Mouse (Mus musculus) right cerebral cortex, adult 2 months (tissue): Measurements from ENCODE around the gene Rbm17.

Experiments used
- DNase-seq, 2 experiments: peaks; one replicate each; pipeline ENCODE4 v3.0.0; 2021 to 2022; ENCODE audit warnings: low spot score in 2 of 2

The Rbm17 gene

GRCm38 (mm10) chr2:11596690-11597089, 7.3 kb downstream of the Rbm17 start:
- DNase-seq, result no peak

GRCm38 (mm10) chr2:11587996-11588395, 16.0 kb downstream of the Rbm17 start:
- no peak for DNase-seq

- no peak for DNase-seq
Observed at GRCm38 (mm10) chr2:11579399-11579798, 24.6 kb downstream of the Rbm17 start.

- no peak for DNase-seq
Observed at GRCm38 (mm10) chr2:11578187-11578586, 25.8 kb downstream of the Rbm17 start.

GRCm38 (mm10) chr2:11573684-11574083, 30.3 kb downstream of the Rbm17 start:
- no peak for DNase-seq

GRCm38 (mm10) chr2:11571004-11571535, 32.9 kb downstream of the Rbm17 start:
- no peak for DNase-seq

GRCm38 (mm10) chr2:11568471-11568870, 35.5 kb downstream of the Rbm17 start:
- no peak for DNase-seq

GRCm38 (mm10) chr2:11567781-11568362, 36.1 kb downstream of the Rbm17 start:
- peak; percentile 16 to 28 for DNase-seq

- no peak for DNase-seq
Observed at GRCm38 (mm10) chr2:11566898-11567297, 37.1 kb downstream of the Rbm17 start.

- DNase-seq, result no peak
Observed at GRCm38 (mm10) chr2:11566241-11566640, 37.7 kb downstream of the Rbm17 start.

- no peak for DNase-seq
Observed at GRCm38 (mm10) chr2:11564768-11565167, 39.2 kb downstream of the Rbm17 start.

GRCm38 (mm10) chr2:11563256-11563655, 40.7 kb downstream of the Rbm17 start:
- DNase-seq, result no peak

GRCm38 (mm10) chr2:11558654-11559053, 45.3 kb downstream of the Rbm17 start:
- no peak for DNase-seq

GRCm38 (mm10) chr2:11557244-11557643, 46.7 kb downstream of the Rbm17 start:
- no peak for DNase-seq

GRCm38 (mm10) chr2:11555316-11555715, 48.6 kb downstream of the Rbm17 start:
- DNase-seq, result no peak

GRCm38 (mm10) chr2:11553471-11554400, 50.2 kb downstream of the Rbm17 start, which contains the start of gene Pfkfb3:
Pfkfb3 (minus strand) TSS chr2:11554077.
- DNase-seq, result peak; percentile 62 to 76

GRCm38 (mm10) chr2:11552966-11553451, 50.9 kb downstream of the Rbm17 start:
- peak; percentile 7 to 42 for DNase-seq

- DNase-seq, result no peak
Observed at GRCm38 (mm10) chr2:11552297-11552821, 51.6 kb downstream of the Rbm17 start.

- no peak for DNase-seq
Observed at GRCm38 (mm10) chr2:11551726-11552125, 52.2 kb downstream of the Rbm17 start.

- no peak for DNase-seq
Observed at GRCm38 (mm10) chr2:11548508-11548907, 55.4 kb downstream of the Rbm17 start.

GRCm38 (mm10) chr2:11547609-11548008, 56.3 kb downstream of the Rbm17 start:
- no peak for DNase-seq

GRCm38 (mm10) chr2:11546091-11546490, 57.9 kb downstream of the Rbm17 start:
- DNase-seq, result no peak
